In the genomic region with DNA sequence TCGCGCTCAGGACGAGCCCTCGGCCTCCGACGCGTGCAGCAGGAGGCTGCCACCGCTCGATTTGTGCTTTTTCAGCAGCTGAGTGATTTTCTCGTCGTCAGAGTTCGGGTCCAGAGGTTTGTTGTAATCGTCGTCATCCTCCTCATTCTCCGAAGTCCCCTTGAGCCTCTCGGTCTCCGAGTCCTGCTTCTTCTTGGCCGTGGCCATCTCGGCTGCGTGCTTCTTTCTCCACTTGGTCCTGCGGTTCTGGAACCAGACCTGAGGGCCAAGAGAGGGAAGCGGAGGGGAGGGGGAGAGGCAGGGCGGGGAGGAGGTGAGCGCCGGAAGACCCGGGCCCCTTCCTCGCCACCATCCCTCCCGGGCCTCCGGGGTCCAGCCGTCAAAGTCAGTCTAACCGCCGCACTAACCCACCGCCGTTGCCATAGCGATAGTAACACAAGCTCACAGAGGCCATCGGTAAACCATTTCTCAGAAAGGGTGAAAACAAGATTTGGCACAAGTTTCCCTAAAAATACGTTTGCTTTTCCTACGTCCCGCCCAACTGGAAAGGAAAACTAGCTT, we compare ENCODE assay signal across 8 mouse cellular contexts. TPM values are rescaled to one million over a fixed set of nuclear protein-coding genes. Genes with fewer than 3 reads are reported as not detected.
A peak's percentile ranks its signal among the peaks of the same experiment; 100 is the strongest.
DNase-seq lines count a peak whose midpoint lies in the region; ATAC-seq lines count a peak whose summit lies in the region.

No protein-coding gene starts in this region.

- H3K4me2 ChIP-seq in hindbrain, embryonic 15.5 days, result peak overlapping the region; percentile 42
- H3K4me2 ChIP-seq in neural tube, embryonic 13.5 days, result peak overlapping the region; percentile 50

- ATAC-seq in hindbrain, embryonic 15.5 days (ENCODE audit: low FRiP score, low read depth), result no peak
- no peak for ATAC-seq in neural tube, embryonic 13.5 days (ENCODE audit: low read depth)

- H3K27ac ChIP-seq in hindbrain, embryonic 15.5 days (replicated peaks), result no peak overlapping the region
- H3K27ac ChIP-seq in neural tube, embryonic 13.5 days (replicated peaks), result peak overlapping the region; percentile 38

- H3K36me3 ChIP-seq in hindbrain, embryonic 15.5 days, result no peaks in the 10 kb centered on the region
- H3K36me3 ChIP-seq in neural tube, embryonic 13.5 days, result no peaks in the 10 kb centered on the region

- H3K9ac ChIP-seq in hindbrain, embryonic 15.5 days, result peak overlapping the region; percentile 14; the same call in 1 of the 2 replicates
- H3K9ac ChIP-seq in neural tube, embryonic 13.5 days, result peak overlapping the region; percentile 53

- H3K4me1 ChIP-seq in hindbrain, embryonic 15.5 days (replicated peaks), result peaks cover 18% of the 10 kb centered on the region
- H3K4me1 ChIP-seq in neural tube, embryonic 13.5 days (replicated peaks), result peaks cover 19% of the 10 kb centered on the region

- H3K27me3 ChIP-seq in hindbrain, embryonic 15.5 days, result peaks cover 69% of the 10 kb centered on the region
- H3K27me3 ChIP-seq in neural tube, embryonic 13.5 days, result peaks cover 99% of the 10 kb centered on the region

- WGBS in hindbrain, embryonic 15.5 days, result 1% methylated on average over 38 of the region's 39 CpGs
- WGBS in neural tube, embryonic 13.5 days, result under 1% methylated on average over 39 of the region's 39 CpGs

- peak overlapping the region; percentile 19; the same call in 1 of the 2 replicates for H3K4me3 ChIP-seq in hindbrain, embryonic 15.5 days
- peak overlapping the region; percentile 26 for H3K4me3 ChIP-seq in neural tube, embryonic 13.5 days

- DNase-seq in kidney, postnatal 10 days, result peak; percentile 16
- DNase-seq in kidney, adult 11 months, result no peak
- DNase-seq in embryo, embryonic 9.5 days (ENCODE audit: extremely low spot score), result peak; percentile 83
- DNase-seq in frontal cortex, postnatal 25 days (ENCODE audit: low spot score in 2 of 2), result no peak
- DNase-seq in cerebellum, adult 11 months, result no peak
- DNase-seq in layer of hippocampus, adult 11-12 months (ENCODE audit: low spot score), result no peak

- H3K9me3 ChIP-seq in hindbrain, embryonic 15.5 days, result no peaks in the 10 kb centered on the region
- no peaks in the 10 kb centered on the region for H3K9me3 ChIP-seq in neural tube, embryonic 13.5 days

RNA-seq across cellular contexts. Expression of gene Nkx6-1, which starts 5.3 kb away (rescaled TPM):
- 6.2 and 6.4 TPM in 2 replicates for polyA plus RNA-seq in hindbrain, embryonic 15.5 days (2015; fragmentation: Nextera tagmentation; extraction: Ambion mirVana)
- polyA plus RNA-seq in neural tube, embryonic 13.5 days (2015; fragmentation: Nextera tagmentation; extraction: Ambion mirVana), result 7.6 and 7.7 TPM in 2 replicates

Comparison
In these comparisons a context has a peak if more than half of its experiments do, and no peak if none do; other contexts are left out.
1. DNase-seq: peak in kidney, postnatal 10 days (single experiment) and embryo, embryonic 9.5 days (single experiment); none in kidney, adult 11 months (single experiment), frontal cortex, postnatal 25 days (0 of 2), cerebellum, adult 11 months (single experiment) and layer of hippocampus, adult 11-12 months (single experiment).